Mouse (Mus musculus) intestine, postnatal 0 days (tissue): ENCODE results near the gene Fads3. TPM values are rescaled to one million over a fixed set of nuclear protein-coding genes. Genes with fewer than 3 reads are reported as not detected.

Source experiments
- ATAC-seq: fragments of 200-750 bp; cut with Nextera tagmentation; 2 replicates; pipeline ENCODE4 v1.8.0; 2017; ENCODE audit warnings: mild to moderate bottlenecking, moderate TSS enrichment, moderate library complexity
- H3K27ac ChIP-seq: fragments of 300-500 bp; sonication (generic); 2 replicates; pipeline ENCODE4 v1.5.1; 2014; ENCODE audit warnings: mild to moderate bottlenecking, low read depth, low read length, moderate library complexity
- H3K27me3 ChIP-seq: fragments of 300-500 bp; sonication (generic); replicated peaks from 2 replicates; pipeline ENCODE4 v1.6.1; 2014; ENCODE audit warnings: low read length, mixed read lengths; ENCODE audit not compliant: control insufficient read depth, insufficient read depth
- H3K36me3 ChIP-seq: fragments of 300-500 bp; sonication (generic); 2 replicates; pipeline ENCODE4 v1.6.1; 2014; ENCODE audit warnings: mild to moderate bottlenecking, moderate library complexity; ENCODE audit not compliant: control insufficient read depth, insufficient read depth
- H3K4me1 ChIP-seq: fragments of 300-500 bp; sonication (generic); replicated peaks from 2 replicates; pipeline ENCODE4 v1.6.1; 2014; ENCODE audit warnings: antibody characterized with exemption, low read length, mixed read lengths; ENCODE audit not compliant: control insufficient read depth, insufficient read depth
- H3K4me2 ChIP-seq: fragments of 300-500 bp; sonication (generic); replicated peaks from 2 replicates; pipeline ENCODE4 v1.6.1; 2014; ENCODE audit warnings: low read depth, mild to moderate bottlenecking, moderate library complexity
- H3K4me3 ChIP-seq: fragments of 300-500 bp; sonication (generic); 2 replicates; pipeline ENCODE4 v1.5.1; 2014; ENCODE audit warnings: low read depth, low read length
- H3K9ac ChIP-seq: fragments of 300-500 bp; sonication (generic); 2 replicates; pipeline ENCODE4 v1.6.1; 2014; ENCODE audit warnings: mild to moderate bottlenecking, low read depth, low read length
- H3K9me3 ChIP-seq: fragments of 300-500 bp; sonication (generic); 2 replicates; pipeline ENCODE4 v1.6.1; 2016; ENCODE audit warnings: mixed run types; ENCODE audit not compliant: control insufficient read depth
- CTCF ChIP-seq: sonication (generic); IDR thresholded peaks from 2 replicates; pipeline ENCODE4 v1.5.1; 2016; ENCODE audit warnings: low read depth, mild to moderate bottlenecking, control low read depth, antibody characterized with exemption, moderate library complexity
- WGBS: fragments of 180-500 bp; shearing (Covaris S2); extraction: QIAGEN DNeasy Blood & Tissue Kit; methylation state at CpG from one replicate; pipeline ENCODE4 v1.1.7; 2014; 5-methylcytosine and 5-hydroxymethylcytosine counted together
- polyA plus RNA-seq: library from polyadenylated mRNA; unstranded; fragments of >200 nt; fragmentation: Nextera tagmentation; extraction: Ambion mirVana; gene quantifications from 2 replicates; pipeline ENCODE4 v1.2.1, GENCODE M21; 2015

Fads3 gene
- polyA plus RNA-seq, 1 experiment from 2014 or later = 4.7 TPM

GRCm38 (mm10) chr19:10078392-10078791 is 37.0 kb downstream of the Fads3 start:
- no peak for TF ChIP-seq CTCF
- H3K9ac ChIP-seq = no peak overlapping the region
- no peak for ATAC-seq
- 67% methylated on average over 6 of the region's 6 CpGs for WGBS
- no peaks in the 10 kb centered on the region for H3K9me3 ChIP-seq
- H3K27ac ChIP-seq = no peak overlapping the region
- H3K36me3 ChIP-seq = peaks cover 93% of the 10 kb centered on the region
- no peak overlapping the region for H3K4me2 ChIP-seq
- no peak overlapping the region for H3K4me3 ChIP-seq
- no peaks in the 10 kb centered on the region for H3K27me3 ChIP-seq
- no peaks in the 10 kb centered on the region for H3K4me1 ChIP-seq

GRCm38 (mm10) chr19:10080384-10080783 is 39.0 kb downstream of the Fads3 start:
- Histone ChIP-seq H3K4me2 (no peak overlapping the region), H3K4me1 (no peaks in the 10 kb centered on the region), H3K9ac (0 out of 2 replicates have a peak overlapping the region, but pooled peaks have one; percentile 17), H3K9me3 (no peaks in the 10 kb centered on the region), H3K27me3 (no peaks in the 10 kb centered on the region), H3K27ac (no peak overlapping the region; the same call in 1 of the 2 replicates), H3K36me3 (peaks cover 88% of the 10 kb centered on the region), H3K4me3 (no peak overlapping the region)
- ATAC-seq = no peak
- no peak for TF ChIP-seq CTCF
- 81% methylated on average over 7 of the region's 7 CpGs for WGBS

GRCm38 (mm10) chr19:10082105-10082504 is 40.7 kb downstream of the Fads3 start:
- Histone ChIP-seq H3K36me3 (peaks cover 85% of the 10 kb centered on the region), H3K4me2 (no peak overlapping the region), H3K4me1 (no peaks in the 10 kb centered on the region), H3K27me3 (no peaks in the 10 kb centered on the region), H3K9ac (no peak overlapping the region), H3K9me3 (no peaks in the 10 kb centered on the region), H3K4me3 (no peak overlapping the region), H3K27ac (no peak overlapping the region)
- ATAC-seq = no peak
- WGBS = 74% methylated on average over 3 of the region's 3 CpGs
- TF ChIP-seq CTCF = no peak

GRCm38 (mm10) chr19:10085454-10085853 is 44.1 kb downstream of the Fads3 start:
- no peak for ATAC-seq
- WGBS = 82% methylated on average over 9 of the region's 9 CpGs
- H3K4me2 ChIP-seq = no peak overlapping the region
- no peaks in the 10 kb centered on the region for H3K27me3 ChIP-seq
- H3K4me3 ChIP-seq = no peak overlapping the region
- TF ChIP-seq CTCF = no peak
- H3K4me1 ChIP-seq = no peaks in the 10 kb centered on the region
- H3K9me3 ChIP-seq = no peaks in the 10 kb centered on the region
- H3K27ac ChIP-seq = 0 out of 2 replicates have a peak overlapping the region, but pooled peaks have one; percentile 15
- H3K36me3 ChIP-seq = peaks cover 88% of the 10 kb centered on the region
- H3K9ac ChIP-seq = no peak overlapping the region

- no peak overlapping the region for H3K4me2 ChIP-seq
- 86% methylated on average over 4 of the region's 4 CpGs for WGBS
- H3K4me1 ChIP-seq = no peaks in the 10 kb centered on the region
- H3K9ac ChIP-seq = no peak overlapping the region
- peaks cover 88% of the 10 kb centered on the region for H3K36me3 ChIP-seq
- H3K27me3 ChIP-seq = no peaks in the 10 kb centered on the region
- ATAC-seq = no peak
- no peak overlapping the region for H3K27ac ChIP-seq
- no peak overlapping the region for H3K4me3 ChIP-seq
- TF ChIP-seq CTCF = no peak
- no peaks in the 10 kb centered on the region for H3K9me3 ChIP-seq
These were observed 45.6 kb downstream of the Fads3 start for GRCm38 (mm10) chr19:10086976-10087375.

GRCm38 (mm10) chr19:10093829-10094228 is 52.5 kb downstream of the Fads3 start:
- no peak for ATAC-seq
- Histone ChIP-seq H3K9me3 (no peaks in the 10 kb centered on the region), H3K9ac (no peak overlapping the region), H3K4me3 (no peak overlapping the region), H3K4me1 (0 out of 2 replicates have a peak, but pooled peaks cover 5% of the 10 kb centered on the region), H3K4me2 (no peak overlapping the region), H3K36me3 (peaks cover 51% of the 10 kb centered on the region), H3K27ac (no peak overlapping the region), H3K27me3 (no peaks in the 10 kb centered on the region)
- TF ChIP-seq CTCF = no peak
- 82% methylated on average over 4 of the region's 4 CpGs for WGBS

- Histone ChIP-seq H3K9me3 (no peaks in the 10 kb centered on the region), H3K27ac (peak overlapping the region; percentile 50; the same call in 1 of the 2 replicates), H3K36me3 (peaks cover 43% of the 10 kb centered on the region), H3K9ac (no peak overlapping the region), H3K27me3 (no peaks in the 10 kb centered on the region), H3K4me1 (peaks cover 7% of the 10 kb centered on the region; the same call in 1 of the 2 replicates), H3K4me2 (peak overlapping the region; percentile 41), H3K4me3 (no peak overlapping the region)
- peak; percentile 74 for ATAC-seq
- 35% methylated on average over 4 of the region's 4 CpGs for WGBS
- TF ChIP-seq CTCF = no peak
These were observed 53.3 kb downstream of the Fads3 start for GRCm38 (mm10) chr19:10094695-10095094.
